ENCODE assay signal across 16 mouse cellular contexts in the genomic region with DNA sequence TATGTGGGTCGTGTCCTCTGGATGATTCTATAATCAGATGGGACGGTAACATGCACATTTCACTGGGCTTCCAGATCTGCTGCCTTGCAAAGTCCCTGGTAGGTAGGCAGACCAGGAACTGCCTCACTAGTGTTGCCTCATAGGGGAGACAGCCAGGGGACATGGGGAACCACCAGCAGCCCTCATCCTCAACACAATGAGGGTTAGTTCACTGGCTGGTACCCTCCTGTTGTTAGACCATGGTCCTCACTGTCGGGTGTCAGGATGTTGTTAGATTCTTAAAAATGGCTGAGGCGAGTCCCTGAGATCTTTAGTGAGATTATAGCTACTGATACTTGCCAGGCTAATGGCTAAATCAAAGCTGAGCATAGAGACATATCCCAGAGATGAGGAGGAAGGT.
"Had no signal": no experiment of that assay in that cellular context is flagged by ENCODE, and none has a peak within 500 bp of the region (broad histone marks: within the 10 kb centered on the region; RNA-seq: fewer than 3 reads in every experiment).

No protein-coding gene starts in this region.

- H3K4me2 ChIP-seq: intestine, embryonic 15.5 days; liver, embryonic 11.5 days; liver, embryonic 15.5 days; midbrain, embryonic 12.5 days; neural tube, embryonic 15.5 days had no signal

- H3K4me3 ChIP-seq: intestine, embryonic 15.5 days; left cerebral cortex, adult 2 months; liver, embryonic 15.5 days; midbrain, embryonic 12.5 days; neural tube, embryonic 15.5 days had no signal

- DNase-seq: kidney, adult 18-20 months; kidney, postnatal 10 days; kidney, postnatal 4 days; lung, adult 2 months; lung, postnatal 36 days; right cerebral cortex, adult 18-20 months; right cerebral cortex, postnatal 25 days; thymus, adult 18-20 months; thymus, postnatal 25 days had no signal

- H3K27ac ChIP-seq: intestine, embryonic 15.5 days; left cerebral cortex, adult 2 months; liver, embryonic 15.5 days; midbrain, embryonic 12.5 days; neural tube, embryonic 15.5 days had no signal

- H3K9me3 ChIP-seq: intestine, embryonic 15.5 days; liver, embryonic 15.5 days; midbrain, embryonic 12.5 days; neural tube, embryonic 15.5 days had no signal

- H3K9ac ChIP-seq: intestine, embryonic 15.5 days; liver, embryonic 15.5 days; midbrain, embryonic 12.5 days; neural tube, embryonic 15.5 days had no signal

- H3K36me3 ChIP-seq: intestine, embryonic 15.5 days; liver, embryonic 15.5 days; midbrain, embryonic 12.5 days; neural tube, embryonic 15.5 days had no signal

- ATAC-seq: intestine, embryonic 15.5 days; lung, postnatal 0 days had no signal
